Mouse (Mus musculus): ENCODE data around the gene Gm20379.

- TF ChIP-seq ZNF384 (IDR thresholded peaks at IDR 0.05; ENCODE audit: low read depth, low read length) (no peak), HCFC1 (IDR thresholded peaks at IDR 0.05; ENCODE audit: borderline replicate concordance, insufficient read depth, low read length) (no peak), ZC3H11A (IDR thresholded peaks at IDR 0.05; ENCODE audit: borderline replicate concordance, low read depth, low read length) (no peak), MAFK (IDR thresholded peaks at IDR 0.05; ENCODE audit: insufficient read depth, low read depth, low read length) (no peak), CHD2 (IDR thresholded peaks at IDR 0.05; ENCODE audit: low read depth, low read length) (no peak)
These were observed 32.1 kb downstream of the Gm20379 start for GRCm38 (mm10) chr13:92337773-92338462.
